Mouse (Mus musculus) brain, embryonic 18.5 days (tissue): ENCODE measurements at regions not wholly inside any gene's neighbourhood (a gene's known extent, or its start where the extent isn't known, plus 50 kb on each side); places are given as distances from the start of the nearest gene placed in this dataset.

Experiments
- DNase-seq: peaks from one replicate; pipeline ENCODE4 v3.0.0-alpha.2; 2012; ENCODE audit warnings: low read depth, low spot score

GRCm38 (mm10) chr16:57823329-57823728 is 68.8 kb upstream of the Col8a1 start:
- peak; percentile 26 for DNase-seq

- no peak for DNase-seq
These were observed 90.9 kb upstream of the Col8a1 start for GRCm38 (mm10) chr16:57845416-57845815.

GRCm38 (mm10) chr16:57846386-57846785 is 91.8 kb upstream of the Col8a1 start:
- DNase-seq = no peak

- DNase-seq = no peak
These were observed 97.3 kb upstream of the Col8a1 start for GRCm38 (mm10) chr16:57851854-57852253.

GRCm38 (mm10) chr16:57852838-57853460 is 98.4 kb upstream of the Col8a1 start:
- no peak for DNase-seq

- no peak for DNase-seq
These were observed 99.2 kb upstream of the Col8a1 start for GRCm38 (mm10) chr16:57853751-57854150.

- no peak for DNase-seq
These were observed 102.5 kb upstream of the Col8a1 start for GRCm38 (mm10) chr16:57857071-57857470.

- no peak for DNase-seq
These were observed 103.7 kb upstream of the Col8a1 start for GRCm38 (mm10) chr16:57858151-57858764.

GRCm38 (mm10) chr16:57858765-57859201 is 104.2 kb upstream of the Col8a1 start:
- no peak for DNase-seq

GRCm38 (mm10) chr16:57863206-57863860 is 108.8 kb upstream of the Col8a1 start:
- DNase-seq = no peak

GRCm38 (mm10) chr16:57876857-57877256 is 122.3 kb upstream of the Col8a1 start:
- DNase-seq = no peak

- DNase-seq = no peak
These were observed 127.1 kb upstream of the Col8a1 start for GRCm38 (mm10) chr16:57881575-57882094.

GRCm38 (mm10) chr16:57888138-57888537 is 133.6 kb upstream of the Col8a1 start:
- DNase-seq = no peak

GRCm38 (mm10) chr16:57888553-57888952 is 134.0 kb upstream of the Col8a1 start:
- DNase-seq = no peak

GRCm38 (mm10) chr16:57890135-57890534 is 135.6 kb upstream of the Col8a1 start:
- DNase-seq = peak; percentile 4

- DNase-seq = no peak
These were observed 138.6 kb upstream of the Col8a1 start for GRCm38 (mm10) chr16:57893111-57893510.

- DNase-seq = no peak
These were observed 139.3 kb upstream of the Col8a1 start for GRCm38 (mm10) chr16:57893698-57894352.

- no peak for DNase-seq
These were observed 146.5 kb upstream of the Col8a1 start for GRCm38 (mm10) chr16:57901006-57901405.

- DNase-seq = no peak
These were observed 148.0 kb upstream of the Col8a1 start for GRCm38 (mm10) chr16:57902498-57902897.

GRCm38 (mm10) chr16:57912001-57912400 is 157.5 kb upstream of the Col8a1 start:
- no peak for DNase-seq

- DNase-seq = no peak
These were observed 160.0 kb upstream of the Col8a1 start for GRCm38 (mm10) chr16:57914506-57914905.

- DNase-seq = no peak
These were observed 160.9 kb upstream of the Col8a1 start for GRCm38 (mm10) chr16:57915451-57915850.
